Mouse (Mus musculus) stomach, postnatal 0 days (tissue): Measurements from ENCODE around the gene Mepe. TPM values are rescaled to one million over a fixed set of nuclear protein-coding genes. Genes with fewer than 3 reads are reported as not detected.

Source experiments
- ATAC-seq: fragments of 200-750 bp; cut with Nextera tagmentation; 2 replicates; pipeline ENCODE4 v1.8.0; 2017; ENCODE audit not compliant: low FRiP score, low TSS enrichment
- DNase-seq: peaks from one replicate; pipeline ENCODE4 v3.0.0-alpha.2; 2016; ENCODE audit warnings: low spot score
- H3K27ac ChIP-seq: fragments of 300-500 bp; sonication (generic); replicated peaks from 2 replicates; pipeline ENCODE4 v1.5.1; 2014; ENCODE audit warnings: mild to moderate bottlenecking, control low read depth
- H3K27me3 ChIP-seq: fragments of 300-500 bp; sonication (generic); 2 replicates; pipeline ENCODE4 v1.6.1; 2014; ENCODE audit warnings: low read length; ENCODE audit not compliant: control insufficient read depth, insufficient read depth
- H3K36me3 ChIP-seq: fragments of 300-500 bp; sonication (generic); 2 replicates; pipeline ENCODE4 v1.6.1; 2014; ENCODE audit warnings: low read length, mixed read lengths; ENCODE audit not compliant: control insufficient read depth, insufficient read depth
- H3K4me1 ChIP-seq: fragments of 300-500 bp; sonication (generic); replicated peaks from 2 replicates; pipeline ENCODE4 v1.6.1; 2014; ENCODE audit warnings: antibody characterized with exemption; ENCODE audit not compliant: control insufficient read depth, insufficient read depth
- H3K4me2 ChIP-seq: fragments of 300-500 bp; sonication (generic); replicated peaks from 2 replicates; pipeline ENCODE4 v1.6.1; 2014; ENCODE audit warnings: low read depth, mild to moderate bottlenecking, control low read depth, moderate library complexity
- H3K4me3 ChIP-seq: fragments of 300-500 bp; sonication (generic); 2 replicates; pipeline ENCODE4 v1.5.1; 2014; ENCODE audit warnings: low read depth, low read length, control low read depth
- H3K9ac ChIP-seq: fragments of 300-500 bp; sonication (generic); 2 replicates; pipeline ENCODE4 v1.6.1; 2014; ENCODE audit warnings: mild to moderate bottlenecking, low read length, control low read depth, mixed read lengths
- H3K9me3 ChIP-seq: fragments of 300-500 bp; sonication (generic); 2 replicates; pipeline ENCODE4 v1.6.1; 2016; ENCODE audit warnings: low read length; ENCODE audit not compliant: control insufficient read depth
- CTCF ChIP-seq: IDR thresholded peaks from 2 replicates; pipeline ENCODE4 v1.5.1; 2016; ENCODE audit warnings: antibody characterized with exemption, low read depth, mild to moderate bottlenecking, moderate library complexity
- EP300 ChIP-seq: optimal IDR thresholded peaks from 2 replicates; pipeline ENCODE3; 2016; ENCODE audit warnings: antibody characterized with exemption
- WGBS: fragments of 180-500 bp; shearing (Covaris S2); extraction: QIAGEN DNeasy Blood & Tissue Kit; methylation state at CpG from one replicate; pipeline ENCODE4 v1.1.7; 2014; 5-methylcytosine and 5-hydroxymethylcytosine counted together
- microRNA-seq: library from miRNA; unstranded; fragments of <30 nt; microRNA quantifications from one replicate; pipeline ENCODE4, GENCODE M21; 2016
- polyA plus RNA-seq: library from polyadenylated mRNA; unstranded; fragments of >200 nt; fragmentation: Nextera tagmentation; extraction: Ambion mirVana; gene quantifications from 2 replicates; pipeline ENCODE4 v1.2.1, GENCODE M21; 2015

The Mepe gene
- polyA plus RNA-seq, 1 experiment from 2014 or later = not detected

DNA sequence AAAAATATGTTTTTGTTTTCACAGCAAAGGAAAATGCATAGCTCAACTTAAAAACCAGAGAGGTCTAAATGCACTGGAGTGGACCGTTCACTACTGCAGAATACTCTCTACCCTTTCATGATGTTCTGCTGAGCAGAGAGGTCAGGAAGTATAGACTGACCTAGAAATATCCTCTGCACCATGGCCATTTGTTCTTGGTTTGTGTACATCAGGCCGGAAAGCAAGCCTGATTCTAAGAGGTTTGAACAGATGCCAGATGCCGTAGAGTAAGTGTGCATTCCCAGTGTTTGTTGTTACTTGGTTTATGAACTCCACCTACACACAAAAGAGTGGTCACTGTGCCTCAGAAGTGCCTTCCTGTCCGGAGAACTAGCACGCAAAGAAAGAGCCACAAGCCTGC is 61.8 kb downstream of the Mepe start:
- 44% methylated on average over 5 of the region's 5 CpGs for WGBS
- no peak overlapping the region for H3K27ac ChIP-seq
- no peaks in the 10 kb centered on the region for H3K36me3 ChIP-seq
- peak; percentile 21 for DNase-seq
- no peak overlapping the region for H3K4me2 ChIP-seq
- no peak for TF ChIP-seq CTCF
- TF ChIP-seq EP300 = no peak
- no peak overlapping the region for H3K9ac ChIP-seq
- no peak overlapping the region for H3K4me3 ChIP-seq
- peak; percentile 16; the same call in 1 of the 2 replicates for ATAC-seq
- H3K9me3 ChIP-seq = no peaks in the 10 kb centered on the region
- no peaks in the 10 kb centered on the region for H3K4me1 ChIP-seq
- no peaks in the 10 kb centered on the region for H3K27me3 ChIP-seq

Small RNA genes lying within 50 kb of the gene (microRNA-seq; reads per million reads assigned to microRNA genes)
- not detected for gene Gm23616

Other genes with a start within 250 kb of the Mepe start
- 0.35 TPM in 1 of 2 replicates, not detected in the other for gene Gm17660, start 247.7 kb upstream of the Mepe start, polyA plus RNA-seq
- 206 and 241 TPM in 2 replicates for gene Sparcl1, start 211.6 kb upstream of the Mepe start, polyA plus RNA-seq
- not detected in 2 replicates for gene Dspp, start 154.6 kb upstream of the Mepe start, polyA plus RNA-seq
- 0.46 and 0.48 TPM in 2 replicates for gene Dmp1, start 122.7 kb upstream of the Mepe start, polyA plus RNA-seq
- gene Ibsp, start 26.2 kb upstream of the Mepe start, polyA plus RNA-seq = 0.13 and 0.21 TPM in 2 replicates
- 198 and 233 TPM in 2 replicates for gene Spp1, start 109.8 kb downstream of the Mepe start, polyA plus RNA-seq
- gene Pkd2, start 134.1 kb downstream of the Mepe start, polyA plus RNA-seq = 5.5 and 6.4 TPM in 2 replicates
- gene BC005561, start 183.0 kb downstream of the Mepe start, polyA plus RNA-seq = 4.9 and 5.8 TPM in 2 replicates